In the genomic region with DNA sequence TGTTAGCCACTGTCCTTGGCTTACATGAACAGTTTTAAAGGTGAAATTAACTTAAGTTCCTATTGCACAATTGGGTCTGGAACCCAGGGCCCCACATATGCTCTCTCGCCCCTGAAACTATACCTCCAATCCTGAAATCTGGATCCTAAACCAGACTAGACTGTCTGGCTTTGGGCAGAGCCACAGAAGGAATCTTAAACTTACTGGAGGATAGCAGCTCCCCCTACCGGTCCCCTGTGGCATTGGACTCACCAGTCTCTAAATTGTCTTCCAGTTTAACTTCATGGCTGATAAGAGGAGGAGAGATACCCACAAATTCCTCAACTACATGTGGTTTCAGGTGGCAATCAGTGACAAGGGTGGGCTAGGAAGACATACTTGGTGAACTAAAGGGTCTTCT, we compare ENCODE assay signal across 9 mouse cellular contexts. TPM values are rescaled to one million over a fixed set of nuclear protein-coding genes. Genes with fewer than 3 reads are reported as not detected.
DNase-seq lines count a peak whose midpoint lies in the region; ATAC-seq and TF ChIP-seq lines count a peak whose summit lies in the region.
"Had no signal": no experiment of that assay in that cellular context is flagged by ENCODE, and none has a peak within 500 bp of the region (broad histone marks: within the 10 kb centered on the region; RNA-seq: fewer than 3 reads in every experiment).

No protein-coding gene starts in this region.

- no peak overlapping the region for H3K27ac ChIP-seq in heart, embryonic 12.5 days (ENCODE audit: poor library complexity, severe bottlenecking)
- H3K27ac ChIP-seq in ES-E14 (ENCODE audit: insufficient read depth, low read depth, low read length, poor library complexity, severe bottlenecking), result no peak overlapping the region
- H3K27ac ChIP-seq in forebrain, embryonic 16.5 days (ENCODE audit: low read length), result no peak overlapping the region
- no peak overlapping the region for H3K27ac ChIP-seq in lung, embryonic 14.5 days (ENCODE audit: low read depth)
- H3K27ac ChIP-seq: limb, embryonic 12.5 days had no signal

- in situ Hi-C loops in ES-E14 (cut with MboI; ENCODE audit: low sequenced_read_pairs in 2 of 2, unreplicated experiment in 2 of 2), result no loop called here

- peak; percentile 76 for TF ChIP-seq CTCF in lung, embryonic 14.5 days (IDR thresholded peaks at IDR 0.05; ENCODE audit: low read depth)

- no peaks in the 10 kb centered on the region for H3K36me3 ChIP-seq in heart, embryonic 12.5 days
- H3K36me3 ChIP-seq in ES-E14 (ENCODE audit: control insufficient read depth, insufficient read depth, low read length, poor library complexity, severe bottlenecking), result no peaks in the 10 kb centered on the region
- no peaks in the 10 kb centered on the region for H3K36me3 ChIP-seq in forebrain, embryonic 16.5 days (ENCODE audit: control insufficient read depth, insufficient read depth)
- no peaks in the 10 kb centered on the region for H3K36me3 ChIP-seq in lung, embryonic 14.5 days (ENCODE audit: insufficient read depth)
- H3K36me3 ChIP-seq: limb, embryonic 12.5 days had no signal

- no peaks in the 10 kb centered on the region for H3K9me3 ChIP-seq in heart, embryonic 12.5 days (replicated peaks)
- H3K9me3 ChIP-seq in ES-E14 (ENCODE audit: control insufficient read depth, insufficient read depth, low read depth, low read length), result no peaks in the 10 kb centered on the region
- no peaks in the 10 kb centered on the region for H3K9me3 ChIP-seq in forebrain, embryonic 16.5 days (ENCODE audit: control insufficient read depth, low read length)
- H3K9me3 ChIP-seq in lung, embryonic 14.5 days (ENCODE audit: low read depth, low read length), result no peaks in the 10 kb centered on the region
- H3K9me3 ChIP-seq: limb, embryonic 12.5 days had no signal

- H3K27me3 ChIP-seq in heart, embryonic 12.5 days (replicated peaks), result no peaks in the 10 kb centered on the region
- no peaks in the 10 kb centered on the region for H3K27me3 ChIP-seq in forebrain, embryonic 16.5 days (replicated peaks; ENCODE audit: control insufficient read depth, insufficient read depth, low read length)
- H3K27me3 ChIP-seq in lung, embryonic 14.5 days (ENCODE audit: insufficient read depth, low read length), result no peaks in the 10 kb centered on the region
- H3K27me3 ChIP-seq: limb, embryonic 12.5 days had no signal

- H3K9ac ChIP-seq in heart, embryonic 12.5 days, result no peak overlapping the region
- H3K9ac ChIP-seq in ES-E14 (ENCODE audit: insufficient read depth, low read depth, low read length, poor library complexity, severe bottlenecking), result no peak overlapping the region
- no peak overlapping the region for H3K9ac ChIP-seq in forebrain, embryonic 16.5 days (replicated peaks; ENCODE audit: low read depth, low read length)
- no peak overlapping the region for H3K9ac ChIP-seq in lung, embryonic 14.5 days
- H3K9ac ChIP-seq: limb, embryonic 12.5 days had no signal

- H3K4me3 ChIP-seq in heart, embryonic 12.5 days, result no peak overlapping the region
- H3K4me3 ChIP-seq in ES-E14 (ENCODE audit: insufficient read depth in 1 of 2, low read depth in 1 of 2, low read length in 2 of 2, poor library complexity in 1 of 2, severe bottlenecking in 1 of 2), result no peak overlapping the region
- no peak overlapping the region for H3K4me3 ChIP-seq in forebrain, embryonic 16.5 days (replicated peaks; ENCODE audit: low read length)
- no peak overlapping the region for H3K4me3 ChIP-seq in lung, embryonic 14.5 days (ENCODE audit: low read depth, low read length)
- H3K4me3 ChIP-seq: limb, embryonic 12.5 days had no signal

- H3K4me1 ChIP-seq in heart, embryonic 12.5 days (replicated peaks), result peaks cover 12% of the 10 kb centered on the region; the same call in 1 of the 2 replicates
- H3K4me1 ChIP-seq in ES-E14 (ENCODE audit: control insufficient read depth in 2 of 2, insufficient read depth in 2 of 2, low read length in 2 of 2, poor library complexity in 1 of 2), result no peaks in the 10 kb centered on the region
- H3K4me1 ChIP-seq in forebrain, embryonic 16.5 days (replicated peaks; ENCODE audit: control insufficient read depth, insufficient read depth, low read length), result no peaks in the 10 kb centered on the region
- no peaks in the 10 kb centered on the region for H3K4me1 ChIP-seq in lung, embryonic 14.5 days (ENCODE audit: insufficient read depth)
- H3K4me1 ChIP-seq: limb, embryonic 12.5 days had no signal

- peak; percentile 42 for DNase-seq in heart, adult 8-10 months (ENCODE audit: low spot score)
- no peak for DNase-seq in ES-E14 (ENCODE audit: low read depth, low spot score)
- DNase-seq in cerebellum, adult 11 months, result peak; percentile 41
- peak; percentile 85 for DNase-seq in kidney, postnatal 10 days
- DNase-seq in lung, embryonic 14.5 days, result peak; percentile 83
- peak; percentile 17 for DNase-seq in spleen, adult 12 weeks (ENCODE audit: low spot score)

- 22% methylated on average over 2 of the region's 2 CpGs for WGBS in heart, embryonic 12.5 days
- 31% methylated on average over 2 of the region's 2 CpGs for WGBS in forebrain, embryonic 16.5 days
- WGBS in lung, embryonic 14.5 days, result 29% methylated on average over 2 of the region's 2 CpGs

- no peak for ATAC-seq in heart, embryonic 12.5 days (ENCODE audit: insufficient number of reproducible peaks, low FRiP score)
- ATAC-seq in forebrain, embryonic 16.5 days, result peak; percentile 45; the same call in 1 of the 2 replicates
- peak; percentile 66 for ATAC-seq in lung, embryonic 14.5 days (ENCODE audit: insufficient read depth)

- H3K4me2 ChIP-seq in heart, embryonic 12.5 days, result no peak overlapping the region
- no peak overlapping the region for H3K4me2 ChIP-seq in forebrain, embryonic 16.5 days (ENCODE audit: low read length)
- H3K4me2 ChIP-seq in lung, embryonic 14.5 days, result no peak overlapping the region
- H3K4me2 ChIP-seq: limb, embryonic 12.5 days had no signal

TF ChIP-seq in ES-E14, 5 proteins besides CTCF, POLR2A, EP300 and RAD21:
- TF ChIP-seq CHD2 (IDR thresholded peaks at IDR 0.05; ENCODE audit: low read depth, low read length) (no peak), HCFC1 (IDR thresholded peaks at IDR 0.05; ENCODE audit: borderline replicate concordance, insufficient read depth, low read length) (no peak), ZC3H11A (IDR thresholded peaks at IDR 0.05; ENCODE audit: borderline replicate concordance, low read depth, low read length) (peak; percentile 78), MAFK (IDR thresholded peaks at IDR 0.05; ENCODE audit: insufficient read depth, low read depth, low read length) (no peak), ZNF384 (IDR thresholded peaks at IDR 0.05; ENCODE audit: low read depth, low read length) (no peak)

RNA-seq across cellular contexts. Expression of a gene that starts 12.7 kb away (rescaled TPM):
- total RNA-seq in heart, adult 8-10 months (2022), result not detected
- polyA plus RNA-seq in heart, embryonic 12.5 days (2016; fragmentation: Nextera tagmentation; extraction: Ambion mirVana), result 0.49 and 0.86 TPM in 2 replicates
- total RNA-seq in ES-E14 (2012; rRNA removed), result 89.3 and 138 TPM in 2 replicates
- 0.13 TPM in 1 of 2 replicates, not detected in the other for polyA plus RNA-seq in forebrain, embryonic 16.5 days (2015; fragmentation: Nextera tagmentation; extraction: Ambion mirVana)
- 0.15 and 0.43 TPM in 2 replicates for polyA plus RNA-seq in lung, embryonic 14.5 days (2014; fragmentation: Nextera tagmentation; extraction: Ambion mirVana)
